Mouse (Mus musculus) ovary, adult 18-20 months (tissue): ENCODE data around the gene Adnp.
A peak's percentile ranks its signal among the peaks of the same experiment; 100 is the strongest.
"Not testable (repeated sequence)": the region's sequence is repeated elsewhere in the genome, so short reads cannot be mapped to it uniquely, and the experiment has no call there.

Source experiments
- DNase-seq: peaks from one replicate; pipeline ENCODE4 v3.0.0; 2022; ENCODE audit warnings: low spot score, mixed read lengths

The Adnp gene

DNA sequence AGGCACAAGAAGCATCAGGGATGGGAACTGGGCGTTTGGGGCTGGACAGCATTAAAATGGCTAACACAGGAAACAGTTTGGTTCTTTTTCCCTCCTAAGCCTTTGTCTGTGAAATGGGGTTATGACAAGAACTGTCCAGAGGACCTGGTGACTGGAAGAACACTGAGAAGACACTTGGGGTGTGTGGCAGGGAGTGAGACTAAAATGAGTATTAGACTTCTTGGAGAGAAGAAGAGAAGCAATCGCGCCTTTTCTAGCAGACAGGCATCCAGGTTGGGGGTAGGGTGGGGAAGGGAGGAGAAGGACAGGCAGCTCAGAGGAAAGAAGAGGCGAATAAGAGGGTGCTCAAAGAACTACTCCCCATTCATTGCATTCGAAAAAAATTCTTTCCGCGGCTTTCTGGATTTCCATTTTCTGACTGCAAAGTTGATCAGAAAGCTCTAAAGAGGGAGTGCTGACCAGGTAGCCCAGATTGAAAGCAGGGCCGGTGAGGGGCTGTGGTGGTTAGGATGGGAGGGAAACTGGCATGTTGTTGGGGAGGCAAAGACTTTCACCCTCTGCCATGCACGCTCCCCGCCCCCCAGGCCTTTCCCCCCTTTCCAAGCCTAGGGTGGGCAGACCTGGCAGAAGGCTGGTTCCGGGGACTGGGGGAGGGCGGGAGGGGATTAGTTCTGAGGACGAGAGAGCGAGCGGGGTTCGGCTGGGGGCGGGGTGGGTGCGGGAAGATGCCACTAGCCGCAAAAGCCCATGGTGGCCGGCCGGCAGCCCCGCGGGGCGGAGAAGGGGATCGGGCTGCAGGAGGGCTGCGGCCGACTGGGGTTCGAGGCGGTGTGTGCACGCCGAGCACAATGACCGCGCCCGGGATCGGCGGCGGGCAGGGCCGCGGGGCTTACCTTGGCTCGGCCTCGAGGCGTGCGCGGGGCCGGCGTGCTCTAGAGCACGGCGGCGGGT lies 956 bp downstream of the Adnp start:
- DNase-seq = no peak

DNA sequence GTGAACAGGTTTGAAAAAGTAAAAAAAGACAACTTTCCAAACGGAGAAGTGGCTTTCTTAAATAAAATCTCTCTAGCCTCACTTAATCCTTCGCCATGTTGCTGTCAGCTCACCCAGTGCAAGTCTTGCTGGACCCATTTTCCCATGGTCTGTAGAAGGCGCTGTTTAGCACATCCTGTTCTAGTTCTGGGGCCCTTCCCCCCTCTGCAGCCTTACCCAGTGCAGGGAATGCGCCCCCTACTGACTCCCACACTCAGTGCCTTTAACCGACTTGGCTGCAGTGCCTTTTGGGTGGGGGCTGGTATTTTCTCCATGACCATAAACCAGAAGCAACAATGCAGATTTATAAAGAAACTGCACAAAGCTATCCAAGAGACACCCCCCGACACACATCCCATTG lies 1.6 kb downstream of the Adnp start:
- peak; percentile 68 for DNase-seq

DNA sequence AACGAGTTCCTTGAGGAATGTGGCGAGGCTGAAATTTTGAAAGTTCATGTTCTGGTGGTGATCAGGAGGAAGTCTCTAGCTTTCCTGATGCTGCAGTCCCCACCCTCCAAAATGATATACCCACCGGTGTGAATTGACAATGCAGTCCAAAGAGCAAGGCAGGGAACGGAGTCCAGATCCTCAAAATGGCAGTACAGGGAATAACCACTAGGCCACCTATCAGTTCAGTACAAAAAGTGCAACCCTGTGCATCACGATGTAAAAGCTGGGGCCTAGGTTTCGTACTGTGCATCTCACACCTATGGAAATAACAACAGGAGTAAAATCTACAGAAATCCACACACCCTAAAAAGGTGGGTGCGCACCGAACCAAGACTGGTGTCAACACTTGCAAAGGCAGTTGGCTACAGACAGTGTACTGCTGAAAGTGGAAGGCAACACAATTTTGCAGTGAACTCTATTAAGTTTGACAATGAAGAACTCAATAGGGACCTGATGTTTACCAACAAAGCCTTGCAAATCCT lies 2.4 kb downstream of the Adnp start:
- no peak for DNase-seq

DNA sequence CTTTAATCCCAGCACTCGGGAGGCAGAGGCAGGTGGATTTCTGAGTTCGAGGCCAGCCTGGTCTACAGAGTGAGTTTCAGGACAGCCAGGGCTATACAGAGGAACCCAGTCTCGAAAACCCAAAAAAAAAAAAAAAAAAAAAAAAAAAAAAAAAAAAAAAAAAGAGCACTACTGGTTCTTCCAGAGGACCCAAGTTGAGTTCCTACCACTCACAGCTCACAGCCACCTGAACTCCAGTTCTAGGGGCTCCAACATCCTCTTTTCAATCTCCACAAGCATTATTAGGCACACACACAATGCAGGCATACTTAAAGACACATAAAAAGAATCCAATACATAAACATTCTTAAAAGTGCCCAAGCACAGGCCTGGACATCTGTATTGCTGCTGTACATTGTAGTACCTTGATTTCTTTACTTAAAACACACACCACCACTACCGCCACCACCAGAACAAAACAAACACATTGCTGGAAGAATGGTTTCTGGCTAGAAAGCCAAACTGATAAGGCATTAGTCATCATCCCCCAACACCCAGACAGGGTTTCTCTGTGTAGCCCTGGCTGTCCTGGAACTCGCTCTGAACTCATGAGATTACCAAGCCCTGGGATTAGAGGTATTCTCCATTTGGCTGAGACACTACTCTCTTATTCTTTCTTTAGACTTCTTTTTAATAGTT lies 6.8 kb downstream of the Adnp start:
- DNase-seq = no peak

DNA sequence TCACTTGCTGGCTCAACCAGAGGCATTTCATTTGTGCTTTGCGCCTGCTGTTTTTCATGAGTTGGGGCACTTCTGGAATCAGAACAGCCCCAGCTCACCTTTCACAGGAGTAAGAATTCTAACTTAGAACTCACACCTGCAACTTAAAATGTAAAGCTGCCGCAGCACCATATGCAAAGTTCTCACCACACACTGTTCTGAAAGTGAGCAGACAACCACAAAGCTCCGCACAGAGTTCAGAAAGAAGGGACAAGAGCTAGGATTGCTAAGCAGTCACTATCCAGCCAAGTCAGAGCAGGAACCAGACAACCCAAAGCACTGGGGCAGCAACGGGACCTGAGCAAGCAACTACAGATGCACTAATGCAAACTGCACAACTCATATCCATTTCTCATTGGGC lies 7.4 kb downstream of the Adnp start:
- no peak for DNase-seq

DNA sequence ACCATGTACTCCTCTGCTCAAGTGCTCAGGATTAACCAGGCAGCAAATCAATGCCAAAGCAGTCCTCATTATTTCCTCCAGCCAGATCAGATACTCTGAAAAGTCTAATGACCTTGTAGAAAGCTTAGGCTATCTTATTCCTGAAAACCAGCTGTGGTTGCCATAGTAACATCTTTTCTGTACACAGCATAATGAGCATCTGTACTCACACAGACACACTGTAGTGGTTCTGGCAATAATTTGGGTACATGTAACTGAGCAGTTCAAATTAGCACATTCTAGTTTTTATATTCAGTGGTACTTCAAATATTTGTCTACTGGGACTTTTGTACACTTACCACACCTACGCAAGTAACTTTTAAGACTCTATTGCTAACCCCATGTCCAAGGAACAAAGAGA lies 8.5 kb downstream of the Adnp start:
- DNase-seq = no peak

DNA sequence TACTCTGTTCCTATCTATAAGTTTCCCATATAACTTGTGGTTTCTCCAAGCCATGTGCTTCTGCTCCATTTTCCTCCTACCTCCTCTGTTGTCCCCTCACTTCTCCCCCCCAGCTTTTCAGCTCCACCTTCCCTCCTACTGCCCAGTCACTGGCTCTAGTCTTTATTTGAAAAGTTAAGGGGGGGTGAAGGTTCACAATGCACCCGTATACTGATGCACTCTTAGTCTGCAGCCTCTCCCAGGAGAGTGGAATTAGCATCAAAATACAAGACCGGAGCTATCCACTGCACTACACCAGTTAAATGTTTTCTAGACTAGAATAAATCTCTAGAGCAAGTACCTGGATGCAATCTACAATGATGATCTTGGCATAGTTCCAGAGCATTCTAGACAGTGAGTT lies 11.2 kb downstream of the Adnp start:
- no peak for DNase-seq

DNA sequence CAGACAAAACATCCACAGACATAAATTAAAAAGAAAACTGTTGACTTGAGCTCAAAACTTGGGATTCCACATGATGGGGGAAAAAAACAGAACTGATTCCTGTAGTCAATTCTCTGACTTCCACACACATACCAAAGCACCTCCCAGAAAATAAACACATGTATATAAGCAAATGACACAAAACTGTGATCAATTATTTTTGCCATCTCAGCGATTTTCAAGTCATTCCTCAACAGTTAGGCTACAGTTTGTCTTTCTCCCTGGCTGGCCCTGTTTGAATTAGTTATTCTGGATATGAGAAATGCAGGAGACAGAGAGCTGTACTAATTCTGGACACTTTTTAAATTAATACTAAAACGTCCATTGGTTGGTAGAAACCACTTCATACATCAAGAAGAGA lies 13.2 kb downstream of the Adnp start:
- no peak for DNase-seq

DNA sequence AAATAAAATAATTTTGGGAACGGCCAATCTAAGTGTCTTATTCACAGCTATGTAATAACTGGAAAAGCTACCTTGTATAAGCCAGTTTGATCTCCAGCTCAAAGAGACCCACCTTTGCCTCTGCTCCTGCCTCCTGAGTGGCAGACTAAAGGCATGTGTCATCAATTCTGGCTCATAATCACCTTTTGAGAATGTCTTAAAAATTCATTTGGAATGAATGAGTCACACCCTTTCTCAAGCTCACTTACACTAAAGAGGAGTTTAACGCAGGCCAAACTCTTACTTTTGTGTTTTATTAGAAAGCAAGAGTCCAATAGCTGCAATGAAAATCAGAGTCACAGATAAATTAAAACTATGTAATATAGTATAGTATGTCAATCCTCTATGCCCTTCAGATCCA lies 15.1 kb downstream of the Adnp start:
- DNase-seq = no peak

DNA sequence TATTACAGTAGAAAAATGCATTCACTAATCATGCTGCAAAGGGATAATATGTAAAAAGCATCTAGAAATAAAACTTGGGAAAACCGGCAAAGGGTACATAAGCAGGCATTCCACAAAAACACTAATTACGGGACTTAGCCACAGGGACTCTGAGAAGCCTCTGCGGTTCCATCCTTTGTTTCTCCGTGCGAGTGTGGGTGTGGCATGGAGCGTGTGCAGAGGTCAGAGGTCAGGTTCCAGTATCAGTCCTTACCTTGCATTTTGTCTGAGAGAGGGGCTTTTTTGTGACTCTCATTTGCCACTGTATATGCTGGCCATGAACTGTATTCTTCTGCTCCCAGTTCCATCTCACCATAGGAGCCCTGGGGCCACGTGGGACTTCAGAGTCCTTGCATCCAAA lies 31.0 kb downstream of the Adnp start:
- no peak for DNase-seq

DNA sequence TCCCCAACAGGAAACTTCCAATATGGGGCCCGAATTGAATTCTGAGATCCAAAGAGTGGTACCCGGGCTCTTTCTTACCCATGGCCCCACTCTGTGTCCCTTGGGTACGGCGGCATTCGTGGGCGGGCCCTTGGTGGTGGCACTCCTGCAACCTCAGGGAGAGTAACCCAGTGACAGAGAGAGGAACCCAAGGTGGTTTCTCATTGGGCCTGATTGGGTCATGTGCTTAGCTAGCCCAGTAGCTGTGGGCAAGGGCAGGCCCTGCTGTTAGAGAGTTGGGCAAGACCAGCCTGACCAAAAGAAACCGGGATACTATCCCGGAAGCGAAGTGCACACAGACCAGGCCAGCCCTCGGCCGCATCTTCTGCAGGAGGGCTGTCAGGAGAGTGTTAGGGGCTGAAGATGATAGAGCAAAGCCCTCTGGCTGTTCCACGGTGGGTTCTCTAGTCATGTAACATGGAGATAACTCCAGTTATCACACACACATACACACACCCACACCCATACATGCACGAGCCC lies 36.7 kb downstream of the Adnp start:
- peak; percentile 61 for DNase-seq

DNA sequence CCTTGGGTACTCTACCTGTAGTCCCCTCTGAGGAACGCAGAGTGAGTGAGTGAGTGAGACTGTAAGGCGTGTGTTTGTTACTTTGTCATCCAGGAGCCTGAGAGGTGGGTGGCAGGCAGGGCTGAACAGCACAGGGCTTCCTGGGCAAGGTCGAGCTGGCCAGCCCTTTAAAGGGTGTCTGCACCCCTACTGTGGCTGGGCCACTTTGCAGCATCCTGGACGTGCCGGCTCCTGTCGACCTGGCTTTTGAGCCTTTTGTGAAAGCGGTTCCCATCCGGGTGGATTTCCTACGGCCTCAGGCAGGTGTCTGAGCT lies 37.2 kb downstream of the Adnp start:
- no peak for DNase-seq

DNA sequence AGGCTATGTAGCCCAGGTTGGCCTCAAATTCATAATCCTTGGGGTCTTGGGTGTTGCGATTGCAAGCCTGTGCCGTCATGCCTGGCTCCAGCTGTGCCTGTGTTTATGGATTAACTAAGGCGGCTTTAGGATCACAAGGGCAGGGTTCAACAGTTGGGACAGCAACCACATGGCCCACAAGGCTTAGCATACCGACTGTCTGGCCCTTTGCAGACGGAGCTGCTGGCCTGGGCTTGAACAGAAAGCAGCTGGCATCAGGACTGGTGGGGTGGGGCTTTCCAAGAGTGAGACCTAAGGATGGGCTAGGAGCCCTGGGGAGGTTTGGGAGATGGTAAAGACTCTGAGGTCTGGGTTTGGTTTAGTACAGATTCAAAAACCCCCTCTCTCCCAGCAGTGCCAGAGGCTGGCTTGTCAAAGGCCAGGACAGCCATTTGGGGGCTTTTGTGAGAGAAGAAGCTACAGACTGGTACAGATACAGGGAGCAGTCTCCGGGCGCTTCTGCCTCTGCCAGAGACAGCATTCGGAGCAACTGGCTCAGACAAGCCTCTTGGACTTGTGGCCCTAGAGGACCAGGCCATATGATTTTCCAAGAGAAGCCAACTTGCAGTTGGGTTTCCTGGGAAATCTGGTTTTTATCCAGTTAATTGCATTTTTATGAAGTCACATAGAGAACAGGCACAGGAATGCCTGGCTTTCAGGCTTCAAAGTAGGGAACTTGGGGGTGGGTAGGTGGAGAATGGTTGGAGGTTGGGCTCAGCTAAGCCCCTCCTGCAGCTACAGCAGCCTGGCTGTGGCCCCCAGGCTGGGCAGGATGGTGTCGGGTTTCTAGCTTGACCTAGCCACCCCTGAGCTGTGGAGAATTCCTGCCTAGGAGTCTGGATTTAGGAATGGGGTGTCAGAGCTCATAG lies 37.8 kb downstream of the Adnp start:
- DNase-seq = no peak

DNA sequence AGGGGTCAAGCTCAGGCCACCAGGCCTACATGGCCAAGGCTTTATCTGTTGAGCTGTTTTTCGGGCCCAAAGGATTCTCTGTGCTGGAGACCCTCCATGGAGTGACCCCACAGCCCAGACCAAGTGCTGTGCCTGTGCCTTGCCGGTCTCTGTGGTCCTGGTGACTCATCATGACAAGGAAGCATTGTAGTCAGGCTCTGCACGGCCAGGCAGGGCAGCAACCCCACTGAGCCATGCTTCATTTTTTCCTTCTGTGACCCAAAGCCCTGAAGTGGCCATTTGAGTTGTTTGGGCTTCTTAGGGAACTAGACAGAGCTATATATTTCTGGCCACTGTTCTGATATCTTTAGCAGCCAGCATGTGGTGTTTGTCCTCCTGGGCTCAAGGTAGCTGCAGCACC lies 39.1 kb downstream of the Adnp start:
- DNase-seq = no peak

DNA sequence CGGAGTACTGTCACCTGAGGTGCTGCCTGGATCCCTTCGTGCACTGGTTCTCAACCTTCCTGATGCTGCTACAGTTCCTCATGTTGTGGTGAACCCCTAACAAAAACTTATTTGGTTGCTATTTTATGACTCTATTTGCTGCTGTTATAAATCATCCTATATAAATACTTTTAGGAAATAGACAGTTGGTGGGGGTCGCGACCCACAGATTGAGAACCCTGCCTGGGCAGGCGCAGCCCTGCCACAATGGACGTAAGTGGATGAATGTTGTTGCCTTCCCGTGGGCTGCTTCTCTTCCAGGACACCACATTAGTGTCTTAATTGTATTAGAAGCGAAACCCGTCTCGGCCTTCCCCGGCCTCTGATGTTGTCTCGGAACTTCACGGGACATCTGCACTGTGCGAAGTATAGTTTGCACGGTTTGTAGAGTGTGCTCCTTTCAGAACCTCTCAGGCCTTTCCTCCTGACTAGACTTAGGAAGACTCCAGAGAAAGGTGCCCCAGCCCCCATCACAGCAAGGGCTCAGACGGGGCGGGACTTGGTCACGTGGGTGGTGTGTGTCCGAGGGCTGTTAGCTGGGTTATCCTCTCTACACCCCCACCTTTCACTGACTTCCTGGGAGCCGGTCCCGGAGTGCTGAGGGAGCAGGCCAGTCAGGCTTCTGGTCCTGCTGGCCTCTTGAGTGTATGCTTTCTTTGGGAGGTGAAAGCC lies 40.0 kb downstream of the Adnp start:
- DNase-seq = no peak

DNA sequence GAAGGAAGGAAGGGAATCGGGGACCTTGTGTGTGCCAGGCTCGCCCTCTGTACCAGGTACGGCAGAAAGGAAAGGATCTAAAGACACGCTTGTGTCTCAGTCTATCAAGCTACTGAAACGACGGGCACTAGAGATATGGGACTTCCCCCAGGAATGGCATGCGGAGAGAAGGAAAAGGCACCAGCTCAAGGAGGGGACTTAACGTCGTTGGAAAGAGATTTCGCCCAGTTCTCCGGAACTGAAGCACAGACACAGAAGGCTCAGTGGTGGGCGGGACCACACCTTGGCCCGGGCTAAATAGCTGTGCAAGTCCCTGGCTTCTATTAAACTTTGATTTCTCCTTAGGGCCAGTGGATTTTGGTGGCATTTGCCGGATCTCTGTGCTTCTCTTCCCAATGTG lies 44.9 kb downstream of the Adnp start:
- no peak for DNase-seq

DNA sequence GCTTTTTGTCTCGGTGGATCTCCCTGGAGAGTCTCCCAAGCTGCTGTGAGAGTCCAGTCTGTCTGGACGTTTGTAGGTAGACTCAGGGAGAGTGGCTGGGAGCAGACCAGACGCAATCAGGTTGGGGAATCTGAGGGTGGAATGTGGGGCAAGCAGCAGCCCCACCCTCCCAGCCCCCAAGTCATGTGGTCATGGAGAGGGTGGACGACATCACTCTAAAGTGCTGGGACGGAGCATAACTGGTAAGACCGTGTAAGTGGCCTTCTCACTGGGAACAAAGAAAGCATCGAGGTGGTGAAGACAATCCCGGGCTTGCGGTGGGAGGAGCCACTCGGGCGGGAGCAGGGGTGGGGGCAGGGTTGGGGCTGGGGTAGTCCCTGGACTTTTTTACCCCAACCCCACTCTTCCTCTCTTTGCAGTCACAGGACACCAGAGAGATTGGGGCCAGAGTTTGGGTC lies 45.4 kb downstream of the Adnp start:
- no peak for DNase-seq

DNA sequence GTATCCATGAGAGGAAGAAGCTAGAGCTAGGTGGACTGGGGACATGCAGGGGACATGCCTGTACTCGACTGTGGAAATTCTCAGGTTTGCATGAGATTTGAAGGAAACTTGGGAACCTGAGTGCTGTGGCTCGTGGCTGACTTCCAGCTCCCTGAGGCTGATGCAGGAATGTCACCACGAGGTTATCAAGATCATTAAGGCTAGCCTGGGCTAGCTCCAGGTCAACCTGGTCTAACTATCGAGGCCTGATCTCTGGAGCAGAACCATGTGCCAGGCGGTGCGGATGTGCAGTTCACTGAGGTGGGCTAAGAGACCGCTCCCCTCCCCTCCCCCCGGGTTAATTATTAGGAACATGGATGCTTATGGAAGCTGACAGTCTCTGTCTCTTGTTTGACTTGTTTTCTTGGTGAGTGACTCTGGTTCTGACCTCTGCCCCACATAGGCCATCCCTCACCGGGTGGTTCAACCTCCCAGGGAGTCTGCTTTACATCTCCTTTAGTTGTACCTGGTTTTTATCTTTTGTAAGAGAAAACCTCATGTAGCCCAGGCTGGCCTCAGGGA lies 46.5 kb downstream of the Adnp start:
- no peak for DNase-seq

DNA sequence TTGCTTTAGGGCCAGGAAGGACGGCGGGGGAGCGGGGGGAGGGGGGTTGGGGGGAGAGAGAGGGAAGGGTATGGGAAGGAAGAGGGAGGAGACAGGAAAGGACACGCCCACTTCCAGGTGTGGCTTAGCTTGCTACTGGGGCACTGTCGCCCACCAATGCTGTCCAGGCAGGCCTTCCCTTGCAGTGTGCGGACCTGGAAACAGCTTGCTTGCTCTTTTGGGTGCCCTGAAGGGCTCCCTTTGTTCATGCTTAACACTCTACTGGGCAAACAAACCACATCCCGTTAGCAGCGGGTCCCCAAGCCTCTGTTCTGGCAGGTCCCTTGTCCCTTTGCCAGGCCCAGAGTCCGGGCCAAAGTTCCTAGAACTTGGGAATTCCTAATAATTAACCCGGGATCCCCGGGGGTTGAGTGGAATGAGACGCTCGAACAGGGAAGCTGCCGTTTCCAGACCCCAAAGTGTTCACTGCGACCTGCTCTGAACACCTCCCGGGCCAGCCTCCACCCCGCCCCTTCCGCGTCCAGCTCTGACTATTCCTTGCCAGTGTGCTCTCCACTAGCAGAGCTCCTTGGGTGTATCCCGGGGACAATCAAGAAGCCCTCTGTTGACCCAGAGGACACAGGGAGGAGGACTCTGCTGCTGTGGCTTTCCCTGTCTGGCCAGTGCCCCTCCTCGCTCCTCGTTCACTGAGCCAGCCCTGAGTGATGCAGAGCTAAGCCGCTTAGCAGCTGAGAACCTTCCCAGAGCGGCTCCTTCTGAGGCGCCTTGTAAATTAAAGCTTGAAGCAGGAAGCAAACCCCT lies 47.8 kb downstream of the Adnp start:
- no peak for DNase-seq

DNA sequence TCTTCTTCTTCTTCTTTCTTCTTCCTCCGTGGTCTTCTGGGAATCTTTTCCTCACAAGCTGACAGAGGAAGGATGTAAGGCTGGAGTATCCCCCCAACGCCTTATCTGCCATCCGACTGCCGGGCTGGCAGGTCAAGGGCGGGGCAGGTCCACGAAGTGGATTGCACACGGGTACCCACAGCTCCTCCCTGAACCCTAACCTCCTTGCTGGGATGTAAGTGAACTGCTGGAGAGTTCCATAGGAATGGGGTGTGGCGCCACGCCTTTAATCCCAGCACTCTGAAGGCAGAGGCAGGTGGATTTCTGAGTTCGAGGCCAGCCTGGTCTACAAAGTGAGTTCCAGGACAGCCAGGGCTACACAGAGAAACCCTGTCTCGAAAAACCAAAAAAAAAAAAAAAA lies 48.9 kb downstream of the Adnp start:
- DNase-seq = not testable (repeated sequence)
